Mouse (Mus musculus): ENCODE measurements around the gene Chn1. TPM values are rescaled to one million over a fixed set of nuclear protein-coding genes. Genes with fewer than 3 reads are reported as not detected.
A peak's percentile ranks its signal among the peaks of the same experiment; 100 is the strongest.

Gene Chn1
- polyA plus RNA-seq, 1 experiment = 20.0 TPM

GRCm38 (mm10) chr2:73596786-73597185, 178.4 kb downstream of the Chn1 start:
- Histone ChIP-seq H3K4me3 (ENCODE audit: insufficient read depth, poor library complexity, severe bottlenecking) (no peak overlapping the region), H3K27me3 (ENCODE audit: control insufficient read depth, insufficient read depth, insufficient read length) (no peaks in the 10 kb centered on the region), H3ac (ENCODE audit: control insufficient read depth, insufficient read length, low read depth) (no peak overlapping the region), H3K79me2 (ENCODE audit: control insufficient read depth, insufficient read depth) (no peaks in the 10 kb centered on the region), H3K79me3 (ENCODE audit: low read depth) (peaks cover 1% of the 10 kb centered on the region), H3K36me3 (ENCODE audit: control insufficient read depth, insufficient read depth) (no peaks in the 10 kb centered on the region)
- no peak for TF ChIP-seq FOSL1 (IDR thresholded peaks at IDR 0.05; ENCODE audit: insufficient read depth, low read length, poor library complexity, severe bottlenecking)
- TF ChIP-seq MYOG (IDR thresholded peaks at IDR 0.05; ENCODE audit: control insufficient read depth, extremely low read depth, insufficient read length) = no peak
- no peak for TF ChIP-seq MAX (IDR thresholded peaks at IDR 0.05)
- TF ChIP-seq MYOD1 (IDR thresholded peaks at IDR 0.05; ENCODE audit: control insufficient read depth, insufficient read length, low read depth) = no peak
- TF ChIP-seq CTCF (IDR thresholded peaks at IDR 0.05; ENCODE audit: control insufficient read depth, insufficient read depth, insufficient read length) = no peak
- TF ChIP-seq USF1 (IDR thresholded peaks at IDR 0.05; ENCODE audit: low read depth) = no peak
- no peak for TF ChIP-seq CEBPB (IDR thresholded peaks at IDR 0.05; ENCODE audit: low read depth)

GRCm38 (mm10) chr2:73596326-73596725, 178.8 kb downstream of the Chn1 start:
- Histone ChIP-seq H3K4me3 (ENCODE audit: insufficient read depth, poor library complexity, severe bottlenecking) (no peak overlapping the region), H3K79me3 (ENCODE audit: low read depth) (no peaks in the 10 kb centered on the region), H3K79me2 (ENCODE audit: control insufficient read depth, insufficient read depth) (no peaks in the 10 kb centered on the region)

GRCm38 (mm10) chr2:73593101-73593439, 182.1 kb downstream of the Chn1 start:
- no peaks in the 10 kb centered on the region for H3K27me3 ChIP-seq (ENCODE audit: control insufficient read depth, insufficient read depth, insufficient read length)
- H3K36me3 ChIP-seq (ENCODE audit: control insufficient read depth, insufficient read depth) = no peaks in the 10 kb centered on the region
- no peaks in the 10 kb centered on the region for H3K79me3 ChIP-seq (ENCODE audit: low read depth)
- no peaks in the 10 kb centered on the region for H3K79me2 ChIP-seq (ENCODE audit: control insufficient read depth, insufficient read depth)
- peak overlapping the region; percentile 44 for H3ac ChIP-seq (ENCODE audit: control insufficient read depth, insufficient read length, low read depth)
- TF ChIP-seq MYOG (IDR thresholded peaks at IDR 0.05; ENCODE audit: control insufficient read depth, extremely low read depth, insufficient read length) (no peak), FOSL1 (IDR thresholded peaks at IDR 0.05; ENCODE audit: insufficient read depth, low read length, poor library complexity, severe bottlenecking) (no peak), MAX (IDR thresholded peaks at IDR 0.05) (peak; percentile 71)
- H3K4me3 ChIP-seq (ENCODE audit: insufficient read depth, poor library complexity, severe bottlenecking) = peak overlapping the region; percentile 8

More at GRCm38 (mm10) chr2:73596326-73596725, 178.8 kb downstream of the Chn1 start:
- Histone ChIP-seq H3ac (ENCODE audit: control insufficient read depth, insufficient read length, low read depth) (no peak overlapping the region), H3K27me3 (ENCODE audit: control insufficient read depth, insufficient read depth, insufficient read length) (no peaks in the 10 kb centered on the region), H3K36me3 (ENCODE audit: control insufficient read depth, insufficient read depth) (no peaks in the 10 kb centered on the region)
- TF ChIP-seq MYOG (IDR thresholded peaks at IDR 0.05; ENCODE audit: control insufficient read depth, extremely low read depth, insufficient read length) (no peak), FOSL1 (IDR thresholded peaks at IDR 0.05; ENCODE audit: insufficient read depth, low read length, poor library complexity, severe bottlenecking) (no peak), MYOD1 (IDR thresholded peaks at IDR 0.05; ENCODE audit: control insufficient read depth, insufficient read length, low read depth) (no peak), CEBPB (IDR thresholded peaks at IDR 0.05; ENCODE audit: low read depth) (no peak), USF1 (IDR thresholded peaks at IDR 0.05; ENCODE audit: low read depth) (no peak), MAX (IDR thresholded peaks at IDR 0.05) (no peak), CTCF (IDR thresholded peaks at IDR 0.05; ENCODE audit: control insufficient read depth, insufficient read depth, insufficient read length) (no peak)

GRCm38 (mm10) chr2:73592231-73593100, 182.7 kb downstream of the Chn1 start:
- peak overlapping the region; percentile 8 for H3K4me3 ChIP-seq (ENCODE audit: insufficient read depth, poor library complexity, severe bottlenecking)

GRCm38 (mm10) chr2:73591246-73591645, 183.9 kb downstream of the Chn1 start:
- Histone ChIP-seq H3K36me3 (ENCODE audit: control insufficient read depth, insufficient read depth) (no peaks in the 10 kb centered on the region), H3ac (ENCODE audit: control insufficient read depth, insufficient read length, low read depth) (no peak overlapping the region), H3K4me3 (ENCODE audit: insufficient read depth, poor library complexity, severe bottlenecking) (no peak overlapping the region), H3K79me3 (ENCODE audit: low read depth) (no peaks in the 10 kb centered on the region), H3K79me2 (ENCODE audit: control insufficient read depth, insufficient read depth) (no peaks in the 10 kb centered on the region), H3K27me3 (ENCODE audit: control insufficient read depth, insufficient read depth, insufficient read length) (no peaks in the 10 kb centered on the region)
- TF ChIP-seq CEBPB (IDR thresholded peaks at IDR 0.05; ENCODE audit: low read depth) (no peak), CTCF (IDR thresholded peaks at IDR 0.05; ENCODE audit: control insufficient read depth, insufficient read depth, insufficient read length) (no peak), FOSL1 (IDR thresholded peaks at IDR 0.05; ENCODE audit: insufficient read depth, low read length, poor library complexity, severe bottlenecking) (no peak), MYOG (IDR thresholded peaks at IDR 0.05; ENCODE audit: control insufficient read depth, extremely low read depth, insufficient read length) (no peak), USF1 (IDR thresholded peaks at IDR 0.05; ENCODE audit: low read depth) (no peak), MYOD1 (IDR thresholded peaks at IDR 0.05; ENCODE audit: control insufficient read depth, insufficient read length, low read depth) (no peak), MAX (IDR thresholded peaks at IDR 0.05) (no peak)

More at GRCm38 (mm10) chr2:73592231-73593100, 182.7 kb downstream of the Chn1 start:
- Histone ChIP-seq H3K27me3 (ENCODE audit: control insufficient read depth, insufficient read depth, insufficient read length) (no peaks in the 10 kb centered on the region), H3K36me3 (ENCODE audit: control insufficient read depth, insufficient read depth) (no peaks in the 10 kb centered on the region), H3K79me2 (ENCODE audit: control insufficient read depth, insufficient read depth) (no peaks in the 10 kb centered on the region), H3ac (ENCODE audit: control insufficient read depth, insufficient read length, low read depth) (peak overlapping the region; percentile 44), H3K79me3 (ENCODE audit: low read depth) (no peaks in the 10 kb centered on the region)
- TF ChIP-seq CTCF (IDR thresholded peaks at IDR 0.05; ENCODE audit: control insufficient read depth, insufficient read depth, insufficient read length) (no peak), USF1 (IDR thresholded peaks at IDR 0.05; ENCODE audit: low read depth) (no peak), MAX (IDR thresholded peaks at IDR 0.05) (no peak), MYOG (IDR thresholded peaks at IDR 0.05; ENCODE audit: control insufficient read depth, extremely low read depth, insufficient read length) (no peak), CEBPB (IDR thresholded peaks at IDR 0.05; ENCODE audit: low read depth) (peak; percentile 58), MYOD1 (IDR thresholded peaks at IDR 0.05; ENCODE audit: control insufficient read depth, insufficient read length, low read depth) (no peak), FOSL1 (IDR thresholded peaks at IDR 0.05; ENCODE audit: insufficient read depth, low read length, poor library complexity, severe bottlenecking) (no peak)
